Mouse (Mus musculus) adrenal gland, adult 2 months (tissue): ENCODE measurements around the gene Fkbp4. TPM values are rescaled to one million over a fixed set of nuclear protein-coding genes. Genes with fewer than 3 reads are reported as not detected.

Experiments used
- DNase-seq: peaks from one replicate; pipeline ENCODE4 v3.0.0; 2021
- polyA plus RNA-seq: library from polyadenylated mRNA; depleted of rRNA; stranded (reverse); fragments of >200 nt; gene quantifications from 2 replicates; pipeline ENCODE4 v1.2.3, GENCODE M21; 2012
- total RNA-seq, 2 experiments: library from RNA; stranded (reverse); gene quantifications; 2 replicates each; pipeline ENCODE4 v1.2.3; 2021

The Fkbp4 gene
- total and polyA plus RNA-seq, 3 experiments, result 202 to 272 (median 229) TPM

GRCm38 (mm10) chr6:128437288-128437687 lies 1.2 kb downstream of the Fkbp4 start:
- DNase-seq, result no peak

- DNase-seq, result no peak
Measured at GRCm38 (mm10) chr6:128436356-128437005, 2.0 kb downstream of the Fkbp4 start.

- peak; percentile 92 for DNase-seq
Measured at GRCm38 (mm10) chr6:128435474-128435873, 3.0 kb downstream of the Fkbp4 start.

GRCm38 (mm10) chr6:128433566-128433965 lies 4.9 kb downstream of the Fkbp4 start:
- no peak for DNase-seq

GRCm38 (mm10) chr6:128432356-128432915 lies 6.0 kb downstream of the Fkbp4 start:
- DNase-seq, result no peak

GRCm38 (mm10) chr6:128429826-128430225 lies 8.7 kb downstream of the Fkbp4 start:
- DNase-seq, result no peak

- no peak for DNase-seq
Measured at GRCm38 (mm10) chr6:128429300-128429699, 9.2 kb downstream of the Fkbp4 start.

GRCm38 (mm10) chr6:128427571-128427970 lies 10.9 kb downstream of the Fkbp4 start:
- no peak for DNase-seq

- no peak for DNase-seq
Measured at GRCm38 (mm10) chr6:128425046-128425445, 13.4 kb downstream of the Fkbp4 start.

GRCm38 (mm10) chr6:128424269-128425019 lies 14.0 kb downstream of the Fkbp4 start, which contains the start of gene Itfg2:
Itfg2 (minus strand) TSS chr6:128424931.
- peak; percentile 97 for DNase-seq

GRCm38 (mm10) chr6:128423496-128424268 lies 14.8 kb downstream of the Fkbp4 start:
- no peak for DNase-seq

- no peak for DNase-seq
Measured at GRCm38 (mm10) chr6:128421480-128421879, 17.0 kb downstream of the Fkbp4 start.

- no peak for DNase-seq
Measured at GRCm38 (mm10) chr6:128421036-128421435, 17.4 kb downstream of the Fkbp4 start.

- no peak for DNase-seq
Measured at GRCm38 (mm10) chr6:128418076-128418475, 20.4 kb downstream of the Fkbp4 start.

- no peak for DNase-seq
Measured at GRCm38 (mm10) chr6:128416169-128416568, 22.3 kb downstream of the Fkbp4 start.

- peak; percentile 75 for DNase-seq
Measured at GRCm38 (mm10) chr6:128411115-128411514, 27.4 kb downstream of the Fkbp4 start.

GRCm38 (mm10) chr6:128410305-128410704 lies 28.2 kb downstream of the Fkbp4 start:
- DNase-seq, result no peak

GRCm38 (mm10) chr6:128408544-128409125 lies 29.8 kb downstream of the Fkbp4 start:
- no peak for DNase-seq

- no peak for DNase-seq
Measured at GRCm38 (mm10) chr6:128404708-128405107, 33.8 kb downstream of the Fkbp4 start.

- DNase-seq, result peak; percentile 49
Measured at GRCm38 (mm10) chr6:128399421-128400185, 38.9 kb downstream of the Fkbp4 start.

- no peak for DNase-seq
Measured at GRCm38 (mm10) chr6:128398996-128399395, 39.5 kb downstream of the Fkbp4 start, which contains the start of gene Nrip2. Nrip2 (plus strand) TSS chr6:128399296.
